Comparison of ENCODE assay signal across 9 mouse cellular contexts in genomic region chr4:123957492-123957808, GRCm38 (mm10). TPM values are rescaled to one million over a fixed set of nuclear protein-coding genes. Genes with fewer than 3 reads are reported as not detected.
DNase-seq lines count a peak whose midpoint lies in the region; ATAC-seq and TF ChIP-seq lines count a peak whose summit lies in the region.
"Had no signal": no experiment of that assay in that cellular context is flagged by ENCODE, and none has a peak within 500 bp of the region (broad histone marks: within the 10 kb centered on the region; RNA-seq: fewer than 3 reads in every experiment).

No protein-coding gene starts in this region.

- no peak for DNase-seq in limb, embryonic 14.5 days (ENCODE audit: low spot score)
- no peak for DNase-seq in ovary, postnatal 36 days (ENCODE audit: low spot score)
- no peak for DNase-seq in spleen, postnatal 4 days (ENCODE audit: low spot score in 2 of 2)
- no peak for DNase-seq in urinary bladder, adult 2 months (ENCODE audit: low spot score)

- WGBS in kidney, embryonic 15.5 days: 59% methylated on average over 4 of the region's 4 CpGs
- 50% methylated on average over 4 of the region's 4 CpGs for WGBS in kidney, embryonic 14.5 days
- 53% methylated on average over 4 of the region's 4 CpGs for WGBS in forebrain, embryonic 15.5 days
- 63% methylated on average over 4 of the region's 4 CpGs for WGBS in limb, embryonic 14.5 days
- 59% methylated on average over 4 of the region's 4 CpGs for WGBS in neural tube, embryonic 13.5 days

- H3K4me1 ChIP-seq in kidney, embryonic 15.5 days: peaks cover 21% of the 10 kb centered on the region
- no peaks in the 10 kb centered on the region for H3K4me1 ChIP-seq in kidney, embryonic 14.5 days (ENCODE audit: control insufficient read depth, insufficient read depth, low read length)
- H3K4me1 ChIP-seq in forebrain, embryonic 15.5 days: peaks cover 13% of the 10 kb centered on the region
- H3K4me1 ChIP-seq in limb, embryonic 14.5 days (ENCODE audit: control insufficient read depth, insufficient read depth, low read length): peaks cover 15% of the 10 kb centered on the region
- H3K4me1 ChIP-seq in neural tube, embryonic 13.5 days (replicated peaks): peaks cover 13% of the 10 kb centered on the region

- no peak overlapping the region for H3K27ac ChIP-seq in kidney, embryonic 15.5 days
- H3K27ac ChIP-seq in kidney, embryonic 14.5 days (ENCODE audit: low read depth, low read length): no peak overlapping the region
- H3K27ac ChIP-seq in forebrain, embryonic 15.5 days (replicated peaks): no peak overlapping the region
- no peak overlapping the region for H3K27ac ChIP-seq in limb, embryonic 14.5 days (replicated peaks; ENCODE audit: low read depth, low read length)
- H3K27ac ChIP-seq in neural tube, embryonic 13.5 days (replicated peaks): no peak overlapping the region

- no peak overlapping the region for H3K4me3 ChIP-seq in kidney, embryonic 15.5 days (replicated peaks)
- no peak overlapping the region for H3K4me3 ChIP-seq in kidney, embryonic 14.5 days (ENCODE audit: low read length)
- H3K4me3 ChIP-seq in forebrain, embryonic 15.5 days: no peak overlapping the region
- H3K4me3 ChIP-seq in limb, embryonic 14.5 days (replicated peaks; ENCODE audit: low read length): no peak overlapping the region
- no peak overlapping the region for H3K4me3 ChIP-seq in neural tube, embryonic 13.5 days
- H3K4me3 ChIP-seq: myocyte had no signal

- ATAC-seq in kidney, embryonic 15.5 days (replicated peaks; ENCODE audit: low FRiP score): 0 out of 2 replicates have a peak, but pooled peaks have one; percentile 23
- ATAC-seq in kidney, embryonic 14.5 days (ENCODE audit: low FRiP score, low TSS enrichment): no peak
- no peak; the same call in 1 of the 2 replicates for ATAC-seq in forebrain, embryonic 15.5 days (replicated peaks)
- ATAC-seq in limb, embryonic 14.5 days (ENCODE audit: low FRiP score, low read depth): no peak
- no peak for ATAC-seq in neural tube, embryonic 13.5 days (ENCODE audit: low read depth)

- H3K9me3 ChIP-seq in kidney, embryonic 15.5 days (replicated peaks): no peaks in the 10 kb centered on the region
- no peaks in the 10 kb centered on the region for H3K9me3 ChIP-seq in kidney, embryonic 14.5 days (ENCODE audit: control insufficient read depth, low read length)
- H3K9me3 ChIP-seq in forebrain, embryonic 15.5 days: no peaks in the 10 kb centered on the region
- no peaks in the 10 kb centered on the region for H3K9me3 ChIP-seq in limb, embryonic 14.5 days (ENCODE audit: control insufficient read depth, low read length)
- no peaks in the 10 kb centered on the region for H3K9me3 ChIP-seq in neural tube, embryonic 13.5 days

- H3K4me2 ChIP-seq in kidney, embryonic 15.5 days: peak overlapping the region; percentile 54; the same call in 1 of the 2 replicates
- no peak overlapping the region; the same call in 1 of the 2 replicates for H3K4me2 ChIP-seq in kidney, embryonic 14.5 days (replicated peaks; ENCODE audit: low read depth, low read length)
- peak overlapping the region; percentile 46 for H3K4me2 ChIP-seq in forebrain, embryonic 15.5 days (replicated peaks)
- H3K4me2 ChIP-seq in limb, embryonic 14.5 days (replicated peaks; ENCODE audit: low read depth, low read length, severe bottlenecking): peak overlapping the region; percentile 42; the same call in 1 of the 2 replicates
- H3K4me2 ChIP-seq in neural tube, embryonic 13.5 days: 0 out of 2 replicates have a peak overlapping the region, but pooled peaks have one; percentile 41

- H3K36me3 ChIP-seq in kidney, embryonic 15.5 days: no peaks in the 10 kb centered on the region
- no peaks in the 10 kb centered on the region for H3K36me3 ChIP-seq in kidney, embryonic 14.5 days (ENCODE audit: control insufficient read depth, insufficient read depth, low read length)
- H3K36me3 ChIP-seq in forebrain, embryonic 15.5 days: no peaks in the 10 kb centered on the region
- H3K36me3 ChIP-seq in limb, embryonic 14.5 days (ENCODE audit: control insufficient read depth, insufficient read depth, low read length): no peaks in the 10 kb centered on the region
- no peaks in the 10 kb centered on the region for H3K36me3 ChIP-seq in neural tube, embryonic 13.5 days

- TF ChIP-seq POLR2A in limb, embryonic 14.5 days (IDR thresholded peaks at IDR 0.05; ENCODE audit: borderline replicate concordance, extremely low read depth, insufficient read depth, insufficient read length): no peak

- peaks cover 61% of the 10 kb centered on the region for H3K27me3 ChIP-seq in kidney, embryonic 15.5 days
- peaks cover 20% of the 10 kb centered on the region for H3K27me3 ChIP-seq in kidney, embryonic 14.5 days (ENCODE audit: control insufficient read depth, insufficient read depth, low read length)
- peaks cover 11% of the 10 kb centered on the region; the same call in 1 of the 2 replicates for H3K27me3 ChIP-seq in forebrain, embryonic 15.5 days
- peaks cover 8% of the 10 kb centered on the region; the same call in 1 of the 2 replicates for H3K27me3 ChIP-seq in limb, embryonic 14.5 days (ENCODE audit: control insufficient read depth, insufficient read depth, low read length)
- H3K27me3 ChIP-seq in neural tube, embryonic 13.5 days: peaks cover 61% of the 10 kb centered on the region

- no peak overlapping the region for H3K9ac ChIP-seq in kidney, embryonic 15.5 days
- H3K9ac ChIP-seq in kidney, embryonic 14.5 days (ENCODE audit: low read depth, low read length): no peak overlapping the region
- H3K9ac ChIP-seq in forebrain, embryonic 15.5 days (replicated peaks): no peak overlapping the region
- peak overlapping the region; percentile 31; the same call in 1 of the 2 replicates for H3K9ac ChIP-seq in limb, embryonic 14.5 days (ENCODE audit: low read depth, low read length, severe bottlenecking)
- H3K9ac ChIP-seq in neural tube, embryonic 13.5 days: no peak overlapping the region

RNA-seq across cellular contexts. Expression of gene 4930535I16Rik, which starts 39.6 kb away (rescaled TPM):
- not detected in 2 replicates for polyA plus RNA-seq in kidney, embryonic 15.5 days (2015; fragmentation: Nextera tagmentation; extraction: Ambion mirVana)
- polyA plus RNA-seq in kidney, embryonic 14.5 days (2014; fragmentation: Nextera tagmentation; extraction: Ambion mirVana): not detected in 2 replicates
- not detected in 2 replicates for polyA plus RNA-seq in forebrain, embryonic 15.5 days (2015; fragmentation: Nextera tagmentation; extraction: Ambion mirVana)
- polyA plus RNA-seq in limb, embryonic 14.5 days (2012; rRNA removed): not detected in 2 replicates
- not detected in 2 replicates for polyA plus RNA-seq in limb, embryonic 14.5 days (2014; fragmentation: Nextera tagmentation; extraction: Ambion mirVana)
- not detected in 2 replicates for polyA plus RNA-seq in neural tube, embryonic 13.5 days (2015; fragmentation: Nextera tagmentation; extraction: Ambion mirVana)
- not detected in 2 replicates for polyA plus RNA-seq in urinary bladder, adult 2 months (2012; rRNA removed)
- polyA plus RNA-seq: myocyte had no signal

RNA-seq across cellular contexts. Expression of gene Rragc, which starts 40.2 kb away (rescaled TPM):
- polyA plus RNA-seq in kidney, embryonic 15.5 days (2015; fragmentation: Nextera tagmentation; extraction: Ambion mirVana): 44.6 and 46.6 TPM in 2 replicates
- polyA plus RNA-seq in kidney, embryonic 14.5 days (2014; fragmentation: Nextera tagmentation; extraction: Ambion mirVana): 34.8 and 52.2 TPM in 2 replicates
- 46.4 and 54.8 TPM in 2 replicates for polyA plus RNA-seq in forebrain, embryonic 15.5 days (2015; fragmentation: Nextera tagmentation; extraction: Ambion mirVana)
- 61.0 and 61.1 TPM in 2 replicates for polyA plus RNA-seq in limb, embryonic 14.5 days (2012; rRNA removed)
- polyA plus RNA-seq in limb, embryonic 14.5 days (2014; fragmentation: Nextera tagmentation; extraction: Ambion mirVana): 60.3 and 61.2 TPM in 2 replicates
- 49.9 and 58.3 TPM in 2 replicates for polyA plus RNA-seq in neural tube, embryonic 13.5 days (2015; fragmentation: Nextera tagmentation; extraction: Ambion mirVana)
- polyA plus RNA-seq in urinary bladder, adult 2 months (2012; rRNA removed): 76.6 and 77.2 TPM in 2 replicates

RNA-seq across cellular contexts. Expression of gene Mycbp, which starts 52.8 kb away (rescaled TPM):
- 66.5 and 84.0 TPM in 2 replicates for polyA plus RNA-seq in kidney, embryonic 15.5 days (2015; fragmentation: Nextera tagmentation; extraction: Ambion mirVana)
- polyA plus RNA-seq in kidney, embryonic 14.5 days (2014; fragmentation: Nextera tagmentation; extraction: Ambion mirVana): 76.5 and 91.2 TPM in 2 replicates
- polyA plus RNA-seq in forebrain, embryonic 15.5 days (2015; fragmentation: Nextera tagmentation; extraction: Ambion mirVana): 32.7 and 37.5 TPM in 2 replicates
- polyA plus RNA-seq in limb, embryonic 14.5 days (2012; rRNA removed): 24.2 and 30.7 TPM in 2 replicates
- 59.8 and 65.2 TPM in 2 replicates for polyA plus RNA-seq in limb, embryonic 14.5 days (2014; fragmentation: Nextera tagmentation; extraction: Ambion mirVana)
- polyA plus RNA-seq in neural tube, embryonic 13.5 days (2015; fragmentation: Nextera tagmentation; extraction: Ambion mirVana): 33.5 and 39.3 TPM in 2 replicates
- polyA plus RNA-seq in urinary bladder, adult 2 months (2012; rRNA removed): 18.3 and 21.1 TPM in 2 replicates
